Mouse (Mus musculus) olfactory bulb, adult 2 months (tissue): ENCODE results near the gene Hpd. TPM values are rescaled to one million over a fixed set of nuclear protein-coding genes. Genes with fewer than 3 reads are reported as not detected.
"Not testable (repeated sequence)": the region's sequence is repeated elsewhere in the genome, so short reads cannot be mapped to it uniquely, and the experiment has no call there.

ENCODE experiments used
- H3K27ac ChIP-seq: fragments of 200-500 bp; 2 replicates; pipeline ENCODE4 v1.5.1; 2012; ENCODE audit warnings: low read depth, low read length; ENCODE audit not compliant: insufficient read depth
- H3K4me1 ChIP-seq: fragments of 200-500 bp; 2 replicates; pipeline ENCODE4 v1.6.1; 2012; ENCODE audit warnings: low read length; ENCODE audit not compliant: control insufficient read depth, insufficient read depth
- H3K4me3 ChIP-seq: fragments of 200-500 bp; 2 replicates; pipeline ENCODE4 v1.5.1; 2012; ENCODE audit warnings: mild to moderate bottlenecking, low read depth, low read length, moderate library complexity; ENCODE audit not compliant: insufficient read depth
- CTCF ChIP-seq: fragments of 200-500 bp; IDR thresholded peaks from 2 replicates; pipeline ENCODE4 v1.5.1; 2012; ENCODE audit warnings: low read depth, mild to moderate bottlenecking, low read length, moderate library complexity; ENCODE audit not compliant: insufficient read depth
- POLR2A ChIP-seq: fragments of 200-500 bp; IDR thresholded peaks from 2 replicates; pipeline ENCODE4 v1.6.1; 2012; ENCODE audit warnings: mild to moderate bottlenecking, low read depth, low read length, moderate library complexity; ENCODE audit not compliant: insufficient read depth
- WGBS: fragments of 180-500 bp; shearing (Covaris S2); methylation state at CpG from one replicate; pipeline ENCODE4 v1.1.7; 2018; 5-methylcytosine and 5-hydroxymethylcytosine counted together
- polyA plus RNA-seq: library from polyadenylated mRNA; stranded (reverse); fragments of >200 nt; gene quantifications from 2 replicates; pipeline ENCODE4 v1.2.4, GENCODE M21; 2012; ENCODE audit warnings: low replicate concordance; ENCODE audit not compliant: missing spikeins, insufficient read depth, insufficient read length

The Hpd gene
- polyA plus RNA-seq, 1 experiment = not detected

DNA sequence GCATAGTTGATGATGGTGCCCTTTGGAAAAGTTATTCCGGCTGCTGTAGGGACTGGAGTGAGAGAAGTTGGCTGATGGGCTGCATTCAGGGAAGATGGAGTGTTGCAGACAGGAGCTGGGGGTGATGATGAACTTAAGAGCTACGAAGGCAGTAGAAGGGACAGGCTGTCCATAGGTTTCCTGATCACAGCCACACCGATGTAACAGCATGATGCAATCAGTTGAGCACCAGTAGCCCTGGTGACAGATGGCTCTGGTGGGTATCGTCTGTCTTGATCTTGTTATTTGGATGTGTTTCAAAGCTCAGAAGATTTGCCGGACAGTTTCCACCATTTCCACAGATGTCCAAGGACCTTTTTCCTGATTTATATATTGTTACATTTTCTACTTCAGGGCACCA lies 19.5 kb upstream of the Hpd start:
- H3K4me3 ChIP-seq = no peak overlapping the region
- H3K4me1 ChIP-seq = no peaks in the 10 kb centered on the region
- TF ChIP-seq POLR2A = no peak
- TF ChIP-seq CTCF = no peak
- H3K27ac ChIP-seq = no peak overlapping the region
- whole genome bisulfite sequencing = 88% methylated on average over 5 of the region's 5 CpGs

DNA sequence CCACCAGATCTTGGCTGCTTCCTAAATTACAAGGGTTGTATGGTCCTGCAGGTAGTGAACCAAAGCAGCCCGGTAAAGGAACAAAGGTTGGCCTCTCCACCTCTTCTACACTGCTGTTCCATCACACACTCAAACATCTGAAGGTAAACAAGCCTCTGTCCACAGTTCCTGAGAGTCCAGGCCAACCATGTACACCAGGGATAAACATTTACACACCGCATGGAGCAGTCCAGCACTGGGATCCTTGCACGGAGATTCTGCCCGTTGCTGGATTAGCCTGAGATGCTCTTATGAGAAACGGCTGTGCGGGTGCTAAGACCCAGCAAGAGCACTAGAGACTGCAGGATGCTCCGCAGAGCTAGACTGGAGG lies 19.0 kb upstream of the Hpd start:
- Histone ChIP-seq H3K27ac (no peak overlapping the region), H3K4me1 (no peaks in the 10 kb centered on the region), H3K4me3 (no peak overlapping the region)
- 88% methylated on average over 7 of the region's 7 CpGs for WGBS
- TF ChIP-seq CTCF = no peak
- no peak for TF ChIP-seq POLR2A

DNA sequence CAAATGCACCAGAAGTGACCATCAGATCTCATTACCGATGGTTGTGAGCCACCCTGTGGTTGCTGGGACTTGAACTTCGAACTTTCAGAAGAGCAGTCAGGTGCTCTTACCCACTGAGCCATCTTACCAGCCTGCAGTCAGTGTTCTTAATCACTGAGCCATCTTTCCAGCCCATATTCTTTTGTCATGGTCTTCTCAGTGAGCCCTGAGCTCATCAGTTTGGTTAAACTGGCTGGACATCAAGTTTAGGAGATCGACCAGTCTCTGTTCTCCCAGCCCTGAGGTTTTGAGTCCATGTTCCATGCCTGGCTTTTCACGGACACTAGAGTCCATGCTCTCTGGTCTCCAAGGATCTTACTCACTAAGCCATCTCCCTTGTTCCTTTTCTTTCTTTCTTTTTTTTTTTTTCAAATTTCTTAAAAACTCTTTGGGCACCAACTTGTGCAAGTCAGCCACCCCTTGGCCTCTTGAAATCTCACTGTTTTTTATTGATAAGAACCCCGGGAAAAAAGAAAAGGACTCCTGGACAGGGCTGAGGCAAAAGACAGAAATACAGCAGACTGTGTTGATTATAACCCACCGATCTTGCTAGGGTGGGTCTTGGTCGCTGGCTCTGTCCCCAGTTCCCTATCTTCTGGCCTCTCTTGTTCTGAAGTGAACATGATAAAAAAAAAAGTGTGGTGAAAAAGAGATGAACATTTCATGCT lies 18.4 kb upstream of the Hpd start:
- 90% methylated on average over 6 of the region's 7 CpGs for whole genome bisulfite sequencing
- not testable (repeated sequence) for H3K4me3 ChIP-seq, H3K4me1 ChIP-seq, H3K27ac ChIP-seq

DNA sequence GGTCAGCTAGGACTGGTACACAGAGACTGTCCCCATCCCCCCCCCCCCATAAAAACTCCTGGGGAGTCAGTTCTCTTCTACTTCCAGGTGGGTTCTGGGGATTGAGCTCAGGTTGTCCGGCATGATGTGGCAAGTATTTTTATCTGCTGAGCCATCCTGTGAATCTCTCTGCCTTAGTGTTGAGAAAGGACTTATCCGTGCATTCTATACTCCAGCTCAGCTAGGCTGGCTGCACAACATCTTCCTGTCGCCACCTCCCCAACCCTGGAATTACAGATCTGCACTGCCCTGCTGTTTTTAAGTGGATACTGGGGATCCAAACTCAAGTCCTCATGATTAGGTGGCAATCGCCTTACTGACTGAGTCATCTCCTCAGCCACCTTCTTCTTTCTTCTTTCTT lies 16.0 kb upstream of the Hpd start:
- no peak overlapping the region for H3K27ac ChIP-seq
- WGBS = 94% methylated on average over 4 of the region's 4 CpGs
- TF ChIP-seq CTCF (no peak), POLR2A (no peak)
- H3K4me1 ChIP-seq = no peaks in the 10 kb centered on the region
- H3K4me3 ChIP-seq = no peak overlapping the region

DNA sequence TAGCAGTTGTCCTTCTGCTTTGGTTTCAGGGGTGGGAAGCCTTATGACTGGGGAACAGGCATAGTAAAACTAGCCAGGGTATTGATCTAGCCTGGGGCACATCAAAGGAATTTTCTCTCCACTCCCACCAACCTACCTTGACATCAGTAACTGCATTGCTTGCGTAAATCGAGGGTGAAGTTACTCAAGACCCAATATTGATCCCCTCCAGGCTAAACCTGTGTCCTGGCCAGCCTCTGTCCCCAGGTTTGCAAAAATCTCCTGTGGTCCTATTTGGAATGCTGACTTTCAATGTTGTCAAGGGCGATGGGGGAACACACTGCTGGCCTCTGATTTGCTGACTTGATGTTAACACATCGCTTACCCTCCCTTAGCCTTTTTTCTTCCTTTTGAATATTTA lies 14.2 kb upstream of the Hpd start:
- no peaks in the 10 kb centered on the region for H3K4me1 ChIP-seq
- H3K27ac ChIP-seq = no peak overlapping the region
- H3K4me3 ChIP-seq = no peak overlapping the region
- 74% methylated on average over 4 of the region's 4 CpGs for WGBS
- TF ChIP-seq CTCF (no peak), POLR2A (no peak)

DNA sequence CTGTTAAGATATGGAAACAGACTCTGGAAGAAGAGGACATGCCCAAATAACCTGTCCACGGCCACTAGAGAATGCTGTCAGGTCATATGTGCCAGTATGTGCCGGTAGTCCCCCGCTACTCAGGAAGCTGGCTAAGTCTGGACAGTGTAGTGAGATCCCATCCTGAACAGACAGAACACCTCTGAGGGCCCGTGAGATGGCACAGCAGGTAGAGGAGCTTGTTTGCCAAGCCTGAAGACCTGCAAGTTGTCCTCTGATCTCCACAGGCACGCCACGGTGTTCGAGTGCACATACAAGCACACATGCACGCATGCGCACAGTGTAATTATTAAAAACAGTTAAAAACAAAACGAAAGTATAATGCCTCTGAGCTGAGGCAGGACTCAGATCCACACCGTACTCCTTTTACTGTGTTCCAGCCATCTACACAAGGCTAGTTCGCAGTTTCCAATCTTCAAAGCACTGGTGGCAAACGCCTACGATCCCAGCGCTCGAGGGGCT lies 13.0 kb upstream of the Hpd start:
- Histone ChIP-seq H3K4me3 (no peak overlapping the region), H3K4me1 (no peaks in the 10 kb centered on the region), H3K27ac (no peak overlapping the region)
- WGBS = 91% methylated on average over 16 of the region's 16 CpGs
- TF ChIP-seq CTCF (no peak), POLR2A (no peak)

DNA sequence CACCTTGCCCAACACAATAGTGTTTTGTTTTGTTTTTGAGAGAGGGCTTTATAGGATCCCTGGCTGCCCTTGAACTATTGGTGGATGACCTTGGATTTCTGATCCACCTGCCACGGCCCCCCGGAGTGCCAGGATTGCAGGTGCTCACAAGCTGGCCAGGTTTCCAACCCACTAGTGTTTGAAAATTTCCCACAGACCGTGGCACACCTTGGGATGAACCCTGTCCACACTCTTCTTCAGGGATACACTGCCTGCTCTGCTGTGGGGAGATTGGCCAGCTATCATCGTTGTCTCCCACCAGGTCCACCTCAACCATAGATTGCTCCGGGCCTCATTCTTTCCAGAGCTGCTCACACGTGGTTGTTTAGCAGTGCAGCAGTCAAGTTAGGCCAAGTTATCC lies 12.3 kb upstream of the Hpd start:
- whole genome bisulfite sequencing = 83% methylated on average over 6 of the region's 6 CpGs
- Histone ChIP-seq H3K4me3 (no peak overlapping the region), H3K4me1 (no peaks in the 10 kb centered on the region), H3K27ac (no peak overlapping the region)
- TF ChIP-seq CTCF (no peak), POLR2A (no peak)

DNA sequence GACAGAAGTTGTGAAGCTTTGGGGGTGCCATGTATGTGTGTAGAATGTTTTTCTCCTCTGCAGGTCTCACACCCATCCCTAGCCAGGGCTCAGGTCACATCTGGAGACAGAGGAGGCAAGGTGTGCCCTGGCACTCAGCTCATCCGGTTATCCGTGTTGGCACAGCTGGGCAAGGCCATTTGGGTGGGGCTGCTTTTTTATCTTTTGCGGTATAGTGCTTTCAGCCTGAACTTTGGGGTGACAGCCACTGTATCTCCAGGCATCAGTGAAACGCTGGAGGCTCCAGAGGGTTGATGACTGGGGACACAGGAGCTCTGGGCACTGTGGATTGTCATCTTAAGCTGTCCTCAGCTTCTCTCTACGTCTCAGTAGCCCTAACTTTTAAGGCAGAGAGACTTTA lies 10.9 kb upstream of the Hpd start:
- H3K4me3 ChIP-seq = no peak overlapping the region
- TF ChIP-seq POLR2A (no peak), CTCF (no peak)

DNA sequence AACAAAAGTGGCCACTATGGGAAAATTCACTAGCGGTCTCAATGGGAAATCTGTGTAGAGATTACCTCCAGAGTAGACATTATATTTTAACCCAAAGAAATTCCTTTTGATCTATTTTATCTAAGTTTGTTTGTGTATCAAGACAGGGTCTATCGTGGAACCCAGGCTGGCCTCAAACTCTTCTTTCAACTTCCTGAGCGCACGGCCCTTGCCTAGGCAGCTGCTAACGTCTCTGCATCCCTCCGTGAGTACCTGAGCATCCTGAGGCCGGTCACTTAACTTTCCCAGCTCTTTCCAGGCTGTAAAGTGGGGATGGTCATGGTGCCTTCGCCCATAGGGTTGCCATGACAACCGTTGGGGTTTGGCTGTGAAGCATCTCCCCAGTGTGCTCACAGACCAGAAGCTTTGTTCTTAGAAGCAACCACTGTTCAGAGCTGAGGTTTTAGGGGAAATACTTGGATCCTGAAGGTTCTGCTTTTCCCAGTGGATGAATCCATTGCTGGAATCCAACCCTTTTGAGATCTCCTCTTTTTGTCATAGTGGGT lies 10.2 kb upstream of the Hpd start:
- Histone ChIP-seq H3K4me1 (no peaks in the 10 kb centered on the region), H3K4me3 (no peak overlapping the region), H3K27ac (no peak overlapping the region)
- 62% methylated on average over 9 of the region's 9 CpGs for WGBS
- TF ChIP-seq CTCF (no peak), POLR2A (no peak)

More for the DNA sequence above, 10.9 kb upstream of the Hpd start:
- Histone ChIP-seq H3K27ac (no peak overlapping the region), H3K4me1 (no peaks in the 10 kb centered on the region)
- 84% methylated on average over 5 of the region's 5 CpGs for WGBS
